Mouse (Mus musculus) gastrocnemius, postnatal 10 days (tissue): Measurements from ENCODE around the gene Mki67. TPM values are rescaled to one million over a fixed set of nuclear protein-coding genes. Genes with fewer than 3 reads are reported as not detected.
A peak's percentile ranks its signal among the peaks of the same experiment; 100 is the strongest.

Source experiments
- DNase-seq: peaks from one replicate; pipeline ENCODE4 v3.0.0; 2021; ENCODE audit warnings: mixed read lengths
- total RNA-seq, 2 experiments: library from RNA; stranded (reverse); gene quantifications; 2 replicates each; pipeline ENCODE4 v1.2.3; 2021

Mki67 gene
- total RNA-seq, 2 experiments from 2014 or later = 28.0 to 37.0 TPM

GRCm38 (mm10) chr7:135668852-135669739, 47.1 kb downstream of the Mki67 start:
- DNase-seq = peak; percentile 56

- DNase-seq = no peak
Measured at GRCm38 (mm10) chr7:135666314-135666713, 49.8 kb downstream of the Mki67 start.

- DNase-seq = no peak
Measured at GRCm38 (mm10) chr7:135664211-135664610, 52.0 kb downstream of the Mki67 start.

- no peak for DNase-seq
Measured at GRCm38 (mm10) chr7:135660314-135660713, 55.8 kb downstream of the Mki67 start.

GRCm38 (mm10) chr7:135659314-135659935, 56.7 kb downstream of the Mki67 start:
- no peak for DNase-seq

GRCm38 (mm10) chr7:135658150-135658549, 58.0 kb downstream of the Mki67 start:
- no peak for DNase-seq

GRCm38 (mm10) chr7:135655113-135655512, 61.0 kb downstream of the Mki67 start:
- no peak for DNase-seq

- DNase-seq = no peak
Measured at GRCm38 (mm10) chr7:135654288-135654687, 61.9 kb downstream of the Mki67 start.

- no peak for DNase-seq
Measured at GRCm38 (mm10) chr7:135653601-135654000, 62.6 kb downstream of the Mki67 start.

GRCm38 (mm10) chr7:135652781-135653180, 63.4 kb downstream of the Mki67 start:
- no peak for DNase-seq

- DNase-seq = no peak
Measured at GRCm38 (mm10) chr7:135651831-135652511, 64.2 kb downstream of the Mki67 start.

- no peak for DNase-seq
Measured at GRCm38 (mm10) chr7:135650061-135650460, 66.1 kb downstream of the Mki67 start.

GRCm38 (mm10) chr7:135649306-135649705, 66.9 kb downstream of the Mki67 start:
- DNase-seq = no peak

GRCm38 (mm10) chr7:135648821-135649220, 67.3 kb downstream of the Mki67 start:
- DNase-seq = no peak

GRCm38 (mm10) chr7:135646976-135647375, 69.2 kb downstream of the Mki67 start:
- DNase-seq = no peak

- no peak for DNase-seq
Measured at GRCm38 (mm10) chr7:135644452-135644851, 71.7 kb downstream of the Mki67 start.

GRCm38 (mm10) chr7:135641698-135642507, 74.3 kb downstream of the Mki67 start:
- DNase-seq = peak; percentile 38

Other genes with a start within 250 kb of the Mki67 start
- not detected for gene Clrn3, start 187.7 kb downstream of the Mki67 start, total RNA-seq
- 10 to 100 TPM in 1 of 2 experiments, 1 to 10 TPM in 1; 8.2 to 10.6 TPM for gene Ptpre, start 178.9 kb downstream of the Mki67 start, total RNA-seq